Mouse (Mus musculus) cortical plate, adult 2 months (tissue): ENCODE measurements around the gene Hps5. TPM values are rescaled to one million over a fixed set of nuclear protein-coding genes. Genes with fewer than 3 reads are reported as not detected.
"Not testable (repeated sequence)": the region's sequence is repeated elsewhere in the genome, so short reads cannot be mapped to it uniquely, and the experiment has no call there.

ENCODE experiments used
- H3K27ac ChIP-seq: fragments of 200-500 bp; 2 replicates; pipeline ENCODE4 v1.5.1; 2012; ENCODE audit warnings: low read length, control low read depth, inconsistent platforms; ENCODE audit not compliant: insufficient read depth
- H3K4me1 ChIP-seq: fragments of 200-500 bp; 2 replicates; pipeline ENCODE4 v1.6.1; 2011; ENCODE audit warnings: low read length; ENCODE audit not compliant: control insufficient read depth, insufficient read depth
- H3K4me3 ChIP-seq: fragments of 200-500 bp; 2 replicates; pipeline ENCODE4 v1.5.1; 2011; ENCODE audit warnings: mild to moderate bottlenecking, low read length, control low read depth; ENCODE audit not compliant: insufficient read depth
- CTCF ChIP-seq: fragments of 200-500 bp; IDR thresholded peaks from 2 replicates; pipeline ENCODE4 v1.5.1; 2011; ENCODE audit warnings: mild to moderate bottlenecking, control low read depth, low read length; ENCODE audit not compliant: insufficient read depth; ENCODE audit errors: extremely low read depth
- POLR2A ChIP-seq: fragments of 200-500 bp; IDR thresholded peaks from 2 replicates; pipeline ENCODE4 v1.6.1; 2011; ENCODE audit warnings: mild to moderate bottlenecking, low read length, control low read depth; ENCODE audit not compliant: insufficient read depth; ENCODE audit errors: extremely low read depth
- polyA plus RNA-seq: library from polyadenylated mRNA; depleted of rRNA; stranded (reverse); fragments of >200 nt; gene quantifications from 2 replicates; pipeline ENCODE4 v1.2.3, GENCODE M21; 2012

Gene Hps5
- polyA plus RNA-seq, 1 experiment = 16.7 TPM

- TF ChIP-seq CTCF (no peak), POLR2A (no peak)
- Histone ChIP-seq H3K4me1 (no peaks in the 10 kb centered on the region), H3K4me3 (no peak overlapping the region), H3K27ac (no peak overlapping the region)
Measured at GRCm38 (mm10) chr7:46745816-46746215, 50.0 kb downstream of the Hps5 start.

DNA sequence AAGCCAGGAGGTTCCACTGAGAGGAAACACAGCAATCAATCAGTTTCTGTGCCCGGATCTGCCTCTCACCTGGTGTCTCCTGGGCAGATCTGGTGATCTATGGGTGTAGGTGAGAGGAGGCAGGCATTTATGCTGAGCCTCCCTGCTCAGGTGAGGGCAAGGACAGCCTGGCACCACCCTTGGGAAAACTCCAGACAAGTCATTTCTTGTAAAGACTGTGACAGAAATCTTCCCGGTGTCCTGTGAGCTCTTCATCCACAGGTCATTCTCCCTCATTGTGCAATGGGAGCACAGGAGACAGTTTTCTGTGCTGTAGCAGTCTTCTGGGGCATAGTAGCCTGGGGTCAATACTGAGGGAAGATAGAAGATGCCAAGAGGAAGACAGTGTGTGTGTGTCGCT, 53.0 kb downstream of the Hps5 start, which contains the start of gene Saa1:
Gene Saa1 (minus strand): TSS at position 101 of the 400 bp plus-strand sequence.
- H3K27ac ChIP-seq, H3K4me1 ChIP-seq, H3K4me3 ChIP-seq: not testable (repeated sequence)

DNA sequence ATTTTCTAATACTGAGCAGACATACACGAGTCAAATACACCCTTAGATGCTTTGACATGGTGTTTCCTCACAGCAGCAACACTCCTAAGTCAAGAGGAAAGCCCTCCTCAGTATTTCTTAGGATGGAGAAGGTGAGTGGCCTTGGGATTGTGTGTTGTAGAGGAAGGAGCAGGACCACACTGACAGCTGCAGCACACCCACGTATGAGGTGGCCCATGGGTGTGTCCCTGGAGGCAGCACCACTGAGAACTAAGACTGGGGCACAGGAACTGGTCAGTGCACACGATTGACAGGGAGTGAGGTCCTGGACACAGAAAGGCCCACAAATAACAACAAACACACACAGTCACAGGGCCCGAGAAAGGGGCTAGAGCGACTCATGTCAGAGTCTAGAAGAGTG, 55.8 kb downstream of the Hps5 start:
- H3K4me1 ChIP-seq, H3K27ac ChIP-seq, H3K4me3 ChIP-seq: not testable (repeated sequence)

- TF ChIP-seq CTCF (no peak), POLR2A (no peak)
- H3K27ac ChIP-seq = no peak overlapping the region
- H3K4me3 ChIP-seq = no peak overlapping the region
- no peaks in the 10 kb centered on the region for H3K4me1 ChIP-seq
Measured at GRCm38 (mm10) chr7:46738561-46739460, 57.1 kb downstream of the Hps5 start.

DNA sequence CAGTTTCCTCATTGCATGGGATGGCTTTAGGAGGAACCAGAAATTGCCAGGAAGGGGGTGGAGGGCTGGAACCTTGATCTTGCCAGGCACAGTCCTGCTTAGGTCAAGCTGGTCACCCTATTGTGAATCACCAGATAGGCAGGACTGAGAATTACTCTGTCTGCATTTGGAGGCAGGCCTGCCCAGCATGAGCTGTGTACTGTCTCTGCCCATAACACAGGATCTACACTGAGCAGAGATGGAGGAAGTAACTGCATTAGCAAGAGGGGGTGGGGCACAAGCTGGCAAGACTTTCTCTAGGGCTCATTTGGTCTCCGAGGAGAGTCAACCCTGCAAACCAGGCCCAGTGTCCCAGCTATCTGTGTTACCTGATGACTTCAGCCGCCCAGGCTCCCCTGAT, 60.9 kb downstream of the Hps5 start:
- Histone ChIP-seq H3K4me1 (no peaks in the 10 kb centered on the region), H3K4me3 (no peak overlapping the region), H3K27ac (no peak overlapping the region)
- TF ChIP-seq POLR2A (no peak), CTCF (no peak)

GRCm38 (mm10) chr7:46732458-46732857, 63.4 kb downstream of the Hps5 start, which contains the start of gene Saa4:
TSS of gene Saa4 (minus strand) at chr7:46732603.
- Histone ChIP-seq H3K4me1 (no peaks in the 10 kb centered on the region; the same call in 1 of the 2 replicates), H3K4me3 (no peak within 1 kb of the TSS), H3K27ac (no peak within 1 kb of the TSS)
- TF ChIP-seq POLR2A = no peak
- no peak for TF ChIP-seq CTCF

DNA sequence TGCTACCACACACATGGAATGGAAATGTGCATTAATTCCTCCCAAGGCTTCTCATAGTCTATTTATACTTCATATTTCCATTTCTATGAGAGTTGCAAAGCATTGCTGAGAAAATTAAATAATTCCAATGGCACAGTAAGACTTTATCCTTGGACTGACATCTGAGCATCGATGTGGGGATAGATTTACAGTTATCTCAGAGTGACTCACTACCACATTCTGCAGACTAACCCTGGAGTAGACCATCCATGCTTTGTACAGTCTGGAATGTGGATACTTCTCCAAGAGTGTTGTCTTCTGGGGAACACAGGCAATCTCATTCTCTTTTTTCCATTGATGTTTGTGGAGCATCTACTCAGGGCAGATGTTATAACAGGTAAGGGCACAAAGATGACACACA, 68.3 kb downstream of the Hps5 start:
- peaks cover 5% of the 10 kb centered on the region; the same call in 1 of the 2 replicates for H3K4me1 ChIP-seq

GRCm38 (mm10) chr7:46724396-46724795, 71.5 kb downstream of the Hps5 start:
- Histone ChIP-seq H3K27ac (no peak overlapping the region), H3K4me3 (no peak overlapping the region), H3K4me1 (peaks cover 6% of the 10 kb centered on the region; the same call in 1 of the 2 replicates)
- TF ChIP-seq CTCF = no peak

More for the DNA sequence above, 68.3 kb downstream of the Hps5 start:
- Histone ChIP-seq H3K4me3 (no peak overlapping the region), H3K27ac (no peak overlapping the region)
- TF ChIP-seq CTCF (no peak), POLR2A (no peak)

- TF ChIP-seq CTCF (no peak), POLR2A (no peak)
- Histone ChIP-seq H3K4me3 (no peak overlapping the region), H3K27ac (no peak overlapping the region), H3K4me1 (peaks cover 7% of the 10 kb centered on the region; the same call in 1 of the 2 replicates)
Measured at GRCm38 (mm10) chr7:46723849-46724248, 72.0 kb downstream of the Hps5 start.

- H3K27ac ChIP-seq = no peak overlapping the region
- H3K4me3 ChIP-seq = no peak overlapping the region
- H3K4me1 ChIP-seq = peaks cover 7% of the 10 kb centered on the region; the same call in 1 of the 2 replicates
- no peak for TF ChIP-seq POLR2A
- TF ChIP-seq CTCF = no peak
Measured at GRCm38 (mm10) chr7:46723354-46723753, 72.5 kb downstream of the Hps5 start.
